Mouse (Mus musculus) v-Abl transformed pro-B cells (cell line): ENCODE measurements around the gene Sccpdh.

Experiments
- in situ Hi-C, 2 experiments: fragments of 400-800 bp; cut with MboI; formaldehyde crosslinking; loops; one replicate each; pipeline ENCODE4 v1.15.1; 2025; ENCODE audit not compliant: unreplicated experiment in 2 of 2

Gene Sccpdh

GRCm38 (mm10) chr1:179668013-179668805 is at the start of gene Sccpdh:
Gene Sccpdh, plus strand, starts transcription at chr1:179668210.
- in situ Hi-C loops, result no loop called here

DNA sequence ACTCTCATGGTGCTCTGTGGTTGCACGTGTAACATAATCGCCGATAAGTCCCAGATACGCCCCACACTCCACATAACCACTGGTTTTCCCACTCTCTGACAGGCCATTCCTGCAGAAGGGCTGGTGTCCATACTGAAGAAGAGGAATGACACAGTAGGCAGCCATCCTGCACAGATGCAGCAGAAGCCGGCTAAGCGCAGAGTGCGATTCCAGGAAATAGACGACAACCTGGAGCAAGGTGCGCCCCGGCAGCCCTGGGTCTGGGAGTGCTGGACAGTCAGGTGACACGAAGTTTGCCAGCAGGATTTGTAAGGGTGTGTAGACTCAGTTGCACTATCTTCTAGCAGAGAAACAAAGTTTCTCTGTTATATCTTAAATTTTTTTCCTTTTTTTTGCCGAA is 45.3 kb upstream of the Sccpdh start:
- in situ Hi-C loops, result loop anchor here (5.0 kb wide), 1 partner anchor 120 kb away; no protein-coding TSS in a partner anchor

DNA sequence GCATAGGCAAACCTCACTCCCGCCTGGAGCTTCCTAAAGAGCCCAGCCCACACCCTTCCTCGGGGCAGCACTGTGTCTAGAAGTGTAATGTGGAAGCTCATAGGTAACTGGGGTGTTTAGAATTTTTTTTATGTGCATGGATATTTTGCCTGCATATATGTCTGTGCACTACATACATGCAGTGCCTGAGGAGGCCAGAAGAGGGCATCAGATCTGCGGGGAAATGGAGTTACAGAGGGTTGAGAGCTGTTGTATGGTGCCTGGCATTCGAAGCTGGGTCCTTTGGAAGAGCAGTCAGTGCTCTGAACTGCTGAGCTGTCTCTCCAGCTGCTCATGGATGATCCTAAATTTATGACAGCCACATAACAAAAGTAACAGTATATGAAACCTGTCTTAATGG is 44.4 kb upstream of the Sccpdh start:
- in situ Hi-C loops, result loop anchor here (5.0 kb wide), 1 partner anchor 121 kb away; no protein-coding TSS in a partner anchor

GRCm38 (mm10) chr1:179624354-179624753 is 43.7 kb upstream of the Sccpdh start:
- in situ Hi-C loops, result loop anchor here (5.0 kb wide), 1 partner anchor 122 kb away; no protein-coding TSS in a partner anchor

DNA sequence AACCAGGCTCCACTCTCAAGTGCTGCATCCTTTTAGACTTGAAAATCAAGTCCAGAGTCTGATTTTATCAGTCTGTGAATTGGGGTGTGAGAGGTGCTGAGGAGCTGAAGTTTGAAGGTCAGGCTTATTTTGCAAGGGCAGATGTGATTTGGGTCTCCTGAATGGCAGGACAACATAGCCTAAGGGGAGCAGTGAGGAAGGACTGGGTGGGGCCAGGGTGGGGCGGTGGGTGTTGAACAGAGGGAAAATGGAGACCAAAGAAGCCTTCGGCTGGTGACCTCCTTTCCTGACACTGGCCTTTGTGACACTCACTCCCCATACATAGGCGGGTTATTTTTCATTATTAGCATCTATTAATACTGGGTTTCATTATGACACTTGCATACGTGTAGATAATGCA is 40.2 kb upstream of the Sccpdh start:
- in situ Hi-C loops, result loop anchor here in 1 of 2 experiments (25.0 kb wide), 1 partner anchor 584 kb away; no protein-coding TSS in a partner anchor

DNA sequence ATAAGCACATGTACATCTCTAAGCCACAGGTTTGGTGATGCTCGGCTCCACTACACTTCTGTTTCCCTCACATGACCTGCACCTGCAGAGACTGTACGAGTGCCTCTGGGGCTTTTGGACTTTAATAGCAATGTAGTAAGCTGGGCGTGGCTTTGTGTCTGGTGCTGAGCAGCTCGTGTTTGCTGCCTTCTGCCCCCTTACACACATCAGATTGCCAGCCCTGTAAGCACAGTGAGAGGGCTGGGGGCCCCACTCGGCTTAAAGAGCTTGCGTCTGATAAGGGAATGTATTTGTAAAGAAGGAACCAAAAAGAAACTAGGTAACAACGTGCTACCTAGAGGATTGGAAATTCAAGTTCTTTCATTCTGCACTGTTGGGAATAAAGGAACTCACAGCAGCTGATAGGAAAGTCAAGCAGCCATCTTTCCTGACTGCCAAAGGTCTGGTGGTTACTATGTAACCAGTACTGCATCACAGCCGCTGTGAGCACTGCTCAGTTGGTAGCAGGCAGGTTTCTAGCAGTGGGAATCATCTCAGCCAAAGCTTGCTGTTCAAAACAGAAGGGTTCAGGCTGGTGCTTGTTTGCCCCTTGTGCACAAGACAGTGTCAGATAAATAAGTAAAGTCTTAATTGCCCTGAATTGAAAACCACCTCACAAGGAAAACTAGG is 39.4 kb upstream of the Sccpdh start:
- in situ Hi-C loops, result loop anchor here in 1 of 2 experiments (25.0 kb wide), 1 partner anchor 584 kb away; no protein-coding TSS in a partner anchor

DNA sequence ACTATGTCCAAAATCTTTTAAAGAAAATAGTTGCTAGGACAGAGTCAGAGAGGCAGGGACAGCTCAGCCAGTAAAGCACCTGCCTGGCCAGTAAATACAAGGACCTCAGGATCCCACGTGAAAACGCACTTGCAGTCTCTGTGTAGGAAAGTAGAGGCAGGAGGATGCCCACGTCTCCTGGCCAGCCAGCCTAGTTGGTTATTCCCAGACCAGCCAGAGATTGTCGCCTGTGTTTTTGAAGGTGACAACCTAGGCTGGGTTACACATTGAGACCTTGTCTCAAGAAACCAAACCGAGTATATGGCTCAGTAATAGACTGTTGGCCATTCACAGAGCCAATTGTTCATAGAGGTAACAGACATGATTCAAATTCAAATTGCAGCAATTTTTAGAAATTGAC is 38.7 kb upstream of the Sccpdh start:
- in situ Hi-C loops, result loop anchor here in 1 of 2 experiments (25.0 kb wide), 1 partner anchor 583 kb away; no protein-coding TSS in a partner anchor

GRCm38 (mm10) chr1:179632746-179633413 is 35.1 kb upstream of the Sccpdh start:
- in situ Hi-C loops, result loop anchor here in 1 of 2 experiments (25.0 kb wide), 1 partner anchor 579 kb away; no protein-coding TSS in a partner anchor

DNA sequence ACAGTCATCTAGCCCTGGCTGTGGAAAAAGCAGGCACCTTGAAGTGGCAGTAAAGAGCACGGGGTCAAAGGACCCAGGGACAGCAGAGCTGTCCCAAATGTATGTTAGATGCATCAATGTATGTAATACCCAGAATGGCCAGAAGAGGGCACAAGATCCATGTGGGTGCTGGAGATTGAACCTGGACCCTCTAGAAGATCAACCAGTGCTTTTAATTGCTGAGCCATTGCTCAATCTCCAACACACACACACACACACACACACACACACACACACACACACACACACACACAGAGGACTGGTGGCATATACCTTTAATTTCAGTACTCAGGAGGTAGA is 34.6 kb upstream of the Sccpdh start:
- in situ Hi-C loops, result loop anchor here in 1 of 2 experiments (25.0 kb wide), 1 partner anchor 579 kb away; no protein-coding TSS in a partner anchor

DNA sequence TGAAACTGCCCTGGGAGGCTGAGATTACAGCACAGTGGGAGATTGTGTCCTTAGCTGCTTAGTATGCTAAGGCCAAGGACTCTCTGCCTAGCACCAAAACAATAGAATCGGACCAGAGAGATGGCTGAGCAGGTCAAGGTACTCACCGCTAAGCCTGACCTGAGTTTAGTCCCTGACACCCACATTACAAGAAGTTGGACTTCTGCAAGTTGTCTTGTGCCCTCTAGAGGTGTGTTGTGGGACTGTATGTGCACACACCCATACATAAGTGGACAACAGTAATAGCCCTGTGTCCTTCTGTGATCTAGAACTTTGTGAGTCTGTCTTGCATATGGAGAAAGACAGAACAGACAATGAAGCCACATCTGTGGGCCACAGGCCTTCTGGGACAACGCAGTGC is 33.9 kb upstream of the Sccpdh start:
- in situ Hi-C loops, result loop anchor here in 1 of 2 experiments (25.0 kb wide), 1 partner anchor 578 kb away; no protein-coding TSS in a partner anchor

DNA sequence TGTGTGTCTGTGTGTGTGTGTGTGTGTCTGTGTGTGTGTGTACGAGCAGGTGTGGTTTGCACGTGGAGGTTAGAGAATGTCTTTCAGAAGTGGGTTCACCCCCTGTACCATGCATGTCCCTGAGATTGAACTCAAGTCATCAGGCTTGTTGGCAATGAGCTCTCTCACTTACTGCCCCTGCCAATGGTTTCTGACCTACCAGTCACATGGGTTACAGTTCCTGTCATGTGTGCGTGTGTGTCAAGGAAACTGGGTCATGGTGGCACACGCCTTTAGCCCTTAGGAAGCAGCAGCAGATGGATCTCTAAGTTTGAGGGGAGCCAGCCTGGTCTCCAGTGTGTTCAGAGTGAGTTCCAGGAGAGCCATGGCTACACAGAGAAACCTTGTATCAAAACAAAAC is 25.3 kb upstream of the Sccpdh start:
- in situ Hi-C loops, result loop anchor here (10.0 to 25.0 kb wide), 2 partner anchors 202 to 570 kb away; no protein-coding TSS in a partner anchor

DNA sequence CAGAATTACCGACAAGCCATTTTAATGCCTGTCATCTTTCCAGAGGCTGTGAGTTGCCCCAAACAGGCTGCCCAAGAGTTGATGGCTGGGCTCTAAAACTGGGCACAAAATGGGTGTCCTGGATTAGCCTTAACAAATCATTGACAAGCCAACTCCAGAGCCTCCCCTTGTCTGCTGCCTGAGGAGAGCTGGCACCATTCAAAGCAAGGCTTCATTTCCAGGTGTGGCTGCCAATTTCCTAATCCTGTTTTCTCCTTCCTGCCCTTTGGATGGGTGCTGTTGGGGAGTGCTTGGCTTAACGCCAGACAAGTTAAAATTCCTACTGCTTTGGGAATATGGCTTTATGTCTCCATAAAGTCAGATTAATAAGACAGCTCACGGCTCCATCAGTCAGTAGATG is 23.9 kb upstream of the Sccpdh start:
- in situ Hi-C loops, result loop anchor here (10.0 to 25.0 kb wide), 2 partner anchors 201 to 568 kb away; no protein-coding TSS in a partner anchor

GRCm38 (mm10) chr1:179645101-179645979 is 22.7 kb upstream of the Sccpdh start:
- in situ Hi-C loops, result loop anchor here (10.0 to 25.0 kb wide), 2 partner anchors 199 to 567 kb away; no protein-coding TSS in a partner anchor

- in situ Hi-C loops, result loop anchor here (10.0 to 25.0 kb wide), 2 partner anchors 199 to 566 kb away; no protein-coding TSS in a partner anchor
Measured at GRCm38 (mm10) chr1:179645980-179646268, 22.1 kb upstream of the Sccpdh start.

- in situ Hi-C loops, result loop anchor here (10.0 to 25.0 kb wide), 2 partner anchors 196 to 564 kb away; no protein-coding TSS in a partner anchor
Measured at GRCm38 (mm10) chr1:179648678-179649077, 19.3 kb upstream of the Sccpdh start.

DNA sequence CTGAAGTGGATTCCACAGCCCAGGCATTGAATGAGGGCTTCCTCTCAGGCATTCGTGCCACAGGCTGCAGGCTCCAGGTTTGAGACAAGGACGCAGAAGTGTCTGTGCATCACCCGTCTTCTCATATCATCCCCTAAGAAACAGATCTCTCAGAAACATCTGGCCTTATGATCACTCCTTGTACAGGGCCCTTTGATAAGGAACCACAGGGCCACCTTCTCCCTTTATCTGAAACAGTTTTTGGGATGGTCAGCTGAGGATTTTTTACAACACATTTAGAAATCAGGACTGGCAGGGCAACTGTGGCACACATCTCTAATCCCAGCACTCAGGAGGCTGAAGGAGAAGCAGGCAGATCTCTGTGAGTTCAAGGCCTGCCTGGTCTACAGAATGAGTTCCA is 18.7 kb upstream of the Sccpdh start:
- in situ Hi-C loops, result loop anchor here (10.0 to 25.0 kb wide), 2 partner anchors 195 to 563 kb away; no protein-coding TSS in a partner anchor

DNA sequence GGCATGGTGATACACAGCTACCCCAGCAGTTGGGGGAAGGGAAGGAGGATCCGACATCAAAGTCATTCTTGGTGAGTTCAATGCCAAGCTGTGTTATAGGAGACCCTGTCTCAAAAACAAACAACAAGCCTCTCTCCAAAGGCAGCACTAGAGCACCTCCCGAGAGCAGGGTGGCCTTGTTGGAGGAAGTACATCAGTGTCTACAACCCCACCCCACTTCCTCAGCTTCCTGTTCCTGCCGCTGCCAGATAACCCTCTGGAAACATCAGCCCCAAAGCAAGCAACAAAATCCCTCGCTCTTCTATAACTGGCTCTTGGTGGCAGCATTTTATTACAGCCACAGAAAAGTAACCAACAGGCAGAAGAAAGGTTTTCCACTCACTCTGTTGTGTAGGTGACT is 17.7 kb upstream of the Sccpdh start:
- in situ Hi-C loops, result no loop called here

DNA sequence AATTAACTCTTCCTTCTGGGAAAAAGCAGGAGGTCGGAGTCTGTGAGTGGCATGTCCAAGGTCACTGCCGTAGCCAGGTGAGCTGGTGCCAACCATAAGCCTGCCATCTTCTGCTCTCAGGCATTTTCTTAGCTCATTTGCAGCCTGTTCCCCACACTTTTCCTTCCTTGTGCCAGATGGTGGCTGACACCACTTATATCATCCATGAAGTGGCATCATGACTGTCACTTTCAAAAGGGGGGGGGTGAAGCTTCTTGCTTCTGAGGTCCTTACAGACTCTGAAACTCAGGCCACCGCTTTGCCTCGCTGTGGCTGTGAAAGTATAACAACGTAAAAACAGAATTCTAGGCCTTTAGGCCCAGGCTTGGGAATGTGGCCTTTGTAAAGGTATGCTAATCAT is 16.8 kb upstream of the Sccpdh start:
- in situ Hi-C loops, result no loop called here

DNA sequence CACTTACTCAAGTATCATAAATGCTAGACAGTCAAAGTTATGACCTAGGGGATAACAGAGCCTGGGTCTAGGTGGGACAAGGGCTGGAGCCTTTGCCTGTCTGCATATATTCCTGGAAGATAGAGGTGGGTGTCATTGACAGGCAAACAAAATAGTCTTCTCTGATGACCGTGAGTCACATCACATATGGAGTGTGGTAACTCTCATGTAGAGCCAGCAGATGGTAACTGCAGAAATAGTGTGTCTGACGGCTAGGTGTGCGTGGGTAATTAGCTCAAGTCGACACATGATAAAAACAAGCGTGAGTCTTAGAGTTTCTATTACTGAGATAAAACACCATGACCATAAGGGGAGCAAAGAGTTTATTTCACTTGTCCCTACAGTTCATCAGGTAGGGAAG is 4.9 kb upstream of the Sccpdh start:
- in situ Hi-C loops, result no loop called here
